Mouse (Mus musculus): ENCODE data around the gene D830030K20Rik.
"Not testable (repeated sequence)": the region's sequence is repeated elsewhere in the genome, so short reads cannot be mapped to it uniquely, and the experiment has no call there.

Gene D830030K20Rik

GRCm38 (mm10) chr14:3208272-3209152 lies at the start of gene D830030K20Rik:
Gene D830030K20Rik (plus strand): TSS chr14:3208488.
- in situ Hi-C loops (cut with MboI, MseI), result not testable (repeated sequence)

- in situ Hi-C loops (cut with MboI, MseI), result not testable (repeated sequence)
These were observed 20.3 kb upstream of the D830030K20Rik start, which contains the start of gene Gm5795 for GRCm38 (mm10) chr14:3187955-3188354. Gene Gm5795 (plus strand): TSS chr14:3188255.

GRCm38 (mm10) chr14:3209367-3209766 lies 1.1 kb downstream of the D830030K20Rik start:
- in situ Hi-C loops (cut with MboI, MseI), result not testable (repeated sequence)

GRCm38 (mm10) chr14:3262531-3262930 lies 54.2 kb downstream of the D830030K20Rik start:
- in situ Hi-C loops (cut with MboI, MseI), result not testable (repeated sequence)

Data from T-helper 2 cell (primary cell).